Mouse (Mus musculus) layer of hippocampus, adult 9-11 months (tissue): ENCODE measurements around the gene Wnt5a.

Experiments
- DNase-seq: peaks from one replicate; pipeline ENCODE4 v3.0.0; 2022

The Wnt5a gene

DNA sequence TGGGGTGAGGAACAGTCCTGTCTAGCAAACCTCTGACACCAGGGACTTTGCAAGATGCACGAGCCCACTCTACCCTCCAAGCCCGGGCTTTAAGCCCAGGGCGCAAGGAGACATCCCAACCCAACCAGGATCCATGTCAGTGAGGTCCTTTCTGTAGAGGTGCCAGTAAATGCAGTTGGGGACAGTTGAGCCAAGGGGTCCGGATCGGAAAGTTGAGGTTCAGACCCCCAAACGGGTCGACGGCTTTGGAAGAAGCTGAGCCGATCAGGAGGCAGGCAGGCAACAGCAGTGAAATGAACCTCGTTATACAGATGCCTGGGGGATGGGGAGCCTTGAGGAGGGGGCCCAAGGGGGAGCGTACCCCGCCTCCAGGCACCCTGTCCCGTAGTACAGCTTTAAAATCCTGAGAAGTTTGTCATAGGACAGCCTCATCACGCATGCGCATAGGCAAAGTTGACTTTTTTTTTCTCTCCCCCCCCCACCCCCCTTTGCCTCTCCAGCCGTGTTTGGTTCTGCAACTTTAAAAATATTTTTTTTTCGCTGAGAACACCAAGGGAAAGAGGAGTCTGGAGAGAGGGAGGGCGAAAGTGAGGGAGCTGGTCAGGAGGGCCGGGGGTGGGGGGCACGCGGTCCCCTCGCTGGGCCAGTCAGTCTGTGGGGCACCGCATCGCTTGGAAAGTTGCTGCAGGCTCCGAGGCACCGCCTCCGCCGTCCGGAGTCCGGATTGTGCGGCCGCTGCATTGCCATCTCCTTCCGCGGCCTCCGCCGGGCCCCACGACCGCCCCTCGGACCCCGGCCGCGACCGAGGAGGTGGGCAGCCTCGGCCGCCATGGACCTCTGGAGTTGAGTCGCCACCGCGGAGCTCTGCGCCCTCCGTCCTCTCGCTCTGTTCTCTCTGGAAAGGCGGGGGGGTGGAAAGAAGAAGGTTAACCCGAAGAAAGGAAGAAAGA is at the start of gene Wnt5a:
Wnt5a (plus strand) TSS at position 650 of the 950 bp plus-strand sequence.
- DNase-seq = no peak

DNA sequence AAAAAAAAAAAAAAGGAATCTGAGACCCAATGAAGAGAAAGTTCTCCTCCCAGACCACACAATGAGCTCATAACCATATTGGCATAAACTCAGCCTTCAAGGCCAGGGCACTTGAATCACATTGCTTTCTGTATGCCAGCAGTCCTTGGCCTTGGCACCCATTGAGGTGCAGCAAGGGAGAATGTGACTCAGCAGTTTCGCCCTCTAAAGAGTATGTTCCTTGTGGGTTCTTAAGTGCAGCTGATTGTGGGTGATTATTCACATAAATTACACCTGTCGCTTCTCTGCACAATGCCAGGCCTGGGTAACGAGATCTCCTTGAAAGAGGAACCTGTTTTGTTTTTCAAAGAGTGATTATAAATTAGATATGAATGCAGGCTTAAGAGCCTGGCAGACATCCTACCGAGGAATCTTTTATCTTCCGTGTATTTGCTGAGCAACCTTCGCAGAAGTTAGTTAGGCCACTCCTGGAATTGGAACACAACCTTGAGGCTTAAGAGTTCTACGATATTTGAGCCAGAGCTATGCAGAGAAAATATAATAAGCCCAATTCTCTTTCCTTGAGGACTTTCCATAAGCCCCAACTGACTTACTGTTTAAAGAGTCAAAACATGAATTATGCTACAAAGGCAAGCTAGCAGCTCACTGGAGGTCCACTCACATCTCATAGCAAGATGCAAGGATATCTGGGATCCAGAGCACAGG is 48.0 kb upstream of the Wnt5a start:
- DNase-seq = no peak

DNA sequence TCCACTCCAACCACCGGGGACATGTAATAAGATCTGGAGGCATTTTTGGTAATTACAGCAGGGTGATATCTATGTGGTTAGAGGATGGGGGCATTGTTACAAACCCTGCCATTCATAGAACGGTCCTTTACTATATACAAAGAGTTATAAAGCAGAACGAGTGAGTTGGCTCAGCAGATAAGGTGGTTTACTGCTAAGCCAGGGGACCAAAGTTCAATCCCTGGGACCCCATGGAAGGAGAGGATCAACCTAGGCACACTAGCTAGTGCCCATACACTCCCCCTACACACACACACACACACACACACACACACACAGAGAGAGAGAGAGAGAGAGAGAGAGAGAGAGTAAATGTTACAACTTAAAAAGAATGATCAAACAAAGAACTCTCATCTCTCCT is 47.1 kb upstream of the Wnt5a start:
- no peak for DNase-seq

DNA sequence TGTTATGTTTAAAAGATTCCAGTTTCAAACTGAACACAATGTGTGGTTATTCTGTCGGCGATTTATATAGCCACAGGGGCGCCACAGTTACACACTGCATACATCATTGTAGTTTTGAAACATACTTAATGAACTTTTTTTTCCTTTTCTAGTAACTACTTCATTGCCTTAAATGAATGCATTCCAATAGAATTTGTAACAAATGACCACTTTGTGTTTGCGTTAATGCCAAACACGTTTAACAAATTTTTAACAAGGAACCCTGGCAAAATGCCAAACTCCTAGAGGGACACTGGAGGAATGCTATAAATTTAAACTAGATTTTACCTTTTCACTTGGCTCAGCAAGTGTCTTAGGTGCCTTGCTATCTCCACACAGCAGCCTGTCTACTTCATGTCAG is 36.6 kb upstream of the Wnt5a start:
- no peak for DNase-seq

GRCm38 (mm10) chr14:28469696-28470095 is 34.9 kb upstream of the Wnt5a start:
- DNase-seq = no peak

- no peak for DNase-seq
Measured at GRCm38 (mm10) chr14:28470212-28470611, 34.3 kb upstream of the Wnt5a start.

DNA sequence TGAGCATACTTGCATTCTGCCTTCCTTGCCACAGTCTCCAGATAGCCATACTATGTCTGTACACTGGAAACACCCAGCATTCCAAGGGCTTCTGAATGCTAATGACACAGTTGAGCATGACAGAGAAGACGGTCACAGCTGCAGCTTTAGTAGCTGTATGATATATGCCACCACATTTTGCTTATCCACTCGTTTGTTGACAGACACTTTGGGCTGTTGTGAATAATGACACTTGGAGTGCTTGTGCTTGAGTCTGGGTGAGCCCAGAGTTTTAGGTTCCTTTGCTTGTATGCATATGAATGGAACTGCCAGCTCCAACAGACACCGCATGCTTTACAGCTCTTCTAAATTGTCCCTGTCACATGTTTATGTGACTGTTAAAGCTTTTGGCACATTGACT is 29.5 kb upstream of the Wnt5a start:
- DNase-seq = no peak

DNA sequence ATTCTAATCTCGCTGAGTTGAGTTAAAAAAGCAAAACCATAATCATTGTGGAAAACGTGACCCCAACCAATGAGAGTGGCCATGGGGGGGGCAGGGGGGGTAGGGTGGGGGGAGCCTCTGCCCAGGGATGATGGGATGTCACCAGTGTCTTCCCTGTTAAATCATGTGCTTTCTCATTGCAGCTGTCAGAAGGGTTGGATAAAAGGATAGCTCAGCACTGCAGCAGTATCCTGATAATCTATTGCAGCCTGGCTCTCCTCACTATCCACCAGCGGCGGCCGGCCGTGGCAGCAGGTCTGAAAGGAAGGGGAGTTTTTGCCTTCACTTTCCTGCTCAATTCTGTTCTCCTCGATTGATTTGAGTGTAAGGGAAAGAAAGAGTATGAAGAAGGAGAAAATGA is 29.1 kb upstream of the Wnt5a start:
- no peak for DNase-seq

GRCm38 (mm10) chr14:28476746-28477145 is 27.8 kb upstream of the Wnt5a start:
- no peak for DNase-seq

GRCm38 (mm10) chr14:28480866-28481265 is 23.7 kb upstream of the Wnt5a start:
- no peak for DNase-seq

GRCm38 (mm10) chr14:28493806-28494205 is 10.7 kb upstream of the Wnt5a start:
- DNase-seq = no peak

DNA sequence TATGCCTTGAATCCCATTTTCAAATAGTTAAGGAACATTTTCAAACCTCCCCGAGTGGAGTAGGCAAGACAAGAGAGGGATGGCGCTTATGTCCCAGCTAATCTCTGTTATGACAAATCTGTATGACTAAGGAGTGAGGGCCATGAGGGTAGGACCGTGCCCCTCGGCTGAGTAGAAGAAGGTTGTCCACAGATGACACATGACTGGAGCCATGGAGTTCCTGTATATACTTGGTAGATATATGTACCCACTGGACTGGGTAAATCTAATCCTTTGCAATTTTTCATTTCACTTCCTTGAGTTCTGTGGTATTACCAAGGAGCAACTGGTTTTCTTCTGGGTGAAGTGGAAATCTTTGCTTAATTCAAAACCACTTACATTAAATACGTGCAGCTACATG is 10.3 kb upstream of the Wnt5a start:
- no peak for DNase-seq

GRCm38 (mm10) chr14:28501216-28501878 is 3.2 kb upstream of the Wnt5a start:
- DNase-seq = no peak

DNA sequence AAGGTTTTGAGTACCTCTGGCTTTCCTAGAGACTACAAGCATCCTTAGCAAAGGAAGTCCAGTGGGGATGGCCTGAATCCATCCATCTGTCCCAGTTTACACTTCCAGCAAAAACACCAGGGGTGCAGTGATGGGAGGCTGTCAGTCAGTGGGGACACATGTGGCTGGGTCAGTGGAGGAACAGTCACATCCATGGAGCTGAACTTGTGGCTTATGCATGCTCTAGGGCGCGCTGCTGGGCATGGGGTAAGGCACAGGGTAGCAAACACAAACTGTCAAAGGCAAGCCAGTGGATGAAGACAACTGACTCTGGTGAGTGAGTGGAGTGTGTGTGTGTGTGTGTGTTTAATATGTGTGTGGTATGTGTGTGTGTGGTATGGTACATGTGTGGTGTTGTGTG is 1.3 kb upstream of the Wnt5a start:
- DNase-seq = no peak

DNA sequence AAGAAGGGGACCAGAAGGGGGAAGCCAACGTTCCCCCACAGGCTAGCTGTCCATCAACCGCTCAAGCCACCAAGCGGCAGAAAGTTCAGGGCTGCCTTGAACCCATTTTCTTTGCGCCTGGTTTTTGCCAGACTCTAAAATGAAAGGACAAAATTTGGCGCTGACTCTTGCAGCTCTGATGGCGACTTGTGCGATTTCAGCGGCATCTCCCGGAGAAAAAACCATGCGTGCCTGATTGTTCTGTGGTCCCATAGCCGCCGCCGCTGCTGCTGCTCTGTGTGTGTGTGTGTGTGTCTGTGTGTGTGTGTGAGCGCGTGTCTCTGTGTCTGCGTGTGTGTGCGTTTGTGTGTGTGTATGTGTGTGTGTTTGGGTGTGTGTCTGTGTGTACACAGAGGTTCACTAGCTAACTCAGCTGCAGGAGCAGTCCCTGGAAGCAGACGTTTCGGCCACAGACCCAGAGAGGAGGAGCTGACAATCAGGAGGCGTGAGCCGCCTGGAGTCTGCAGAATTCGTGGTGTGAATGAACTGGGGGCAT is 568 bp downstream of the Wnt5a start:
- no peak for DNase-seq

GRCm38 (mm10) chr14:28505586-28506375 is 1.2 kb downstream of the Wnt5a start:
- no peak for DNase-seq

- DNase-seq = no peak
Measured at GRCm38 (mm10) chr14:28506376-28506831, 1.9 kb downstream of the Wnt5a start.

GRCm38 (mm10) chr14:28507011-28507410 is 2.5 kb downstream of the Wnt5a start:
- no peak for DNase-seq

DNA sequence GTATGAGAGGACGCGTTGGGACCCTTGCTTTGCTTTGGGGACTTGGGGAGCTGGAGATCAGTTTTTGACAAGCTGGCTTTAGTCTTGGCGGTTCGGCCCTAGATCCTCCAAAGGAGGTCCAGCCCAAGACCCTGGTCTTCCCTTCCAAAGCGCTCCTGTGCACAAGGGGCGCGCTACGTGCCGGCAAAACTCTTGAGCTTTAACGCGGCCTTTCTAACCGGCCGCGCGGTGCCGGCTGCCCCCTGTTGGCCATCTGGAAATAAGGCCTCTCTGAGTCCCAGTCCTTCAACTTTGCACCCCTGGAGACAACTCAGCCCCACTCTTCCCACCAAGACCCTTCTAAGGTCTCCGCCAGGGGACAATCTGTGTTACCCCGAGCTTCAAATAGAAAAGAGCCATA is 2.9 kb downstream of the Wnt5a start:
- DNase-seq = no peak

- DNase-seq = no peak
Measured at GRCm38 (mm10) chr14:28508288-28509258, 4.0 kb downstream of the Wnt5a start.
